Mouse (Mus musculus) adrenal gland, adult 8-10 months (tissue): ENCODE measurements around the gene Nfkbib. TPM values are rescaled to one million over a fixed set of nuclear protein-coding genes. Genes with fewer than 3 reads are reported as not detected.

ENCODE experiments used
- DNase-seq: peaks from one replicate; pipeline ENCODE4 v3.0.0; 2022
- total RNA-seq, 4 experiments: library from RNA; stranded (reverse); gene quantifications; 2 replicates each; pipeline ENCODE4 v1.2.4; 2022

The Nfkbib gene
- total RNA-seq, 4 experiments from 2014 or later: 32.0 to 52.2 (median 39.6) TPM

DNA sequence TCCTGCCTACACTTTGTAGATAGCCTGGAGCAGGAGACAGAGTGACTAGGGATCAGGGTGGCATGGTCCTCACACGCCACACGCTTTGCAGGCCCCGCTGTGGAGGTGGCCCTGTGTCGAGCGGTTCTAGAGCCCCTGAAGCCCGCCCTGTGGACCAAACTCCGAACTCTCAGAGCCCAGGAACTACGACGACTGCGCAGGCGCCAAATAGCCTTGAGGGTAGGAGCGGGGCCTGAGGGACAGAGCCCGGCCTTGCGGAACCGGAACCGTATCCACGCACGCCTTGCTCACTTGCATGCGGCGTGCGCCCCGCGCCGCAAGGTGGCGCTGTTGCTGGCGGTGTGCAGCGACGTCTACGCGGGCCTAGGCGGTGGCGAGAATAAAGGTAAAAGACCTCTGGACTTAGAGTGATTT, 29.3 kb upstream of the Nfkbib start:
- peak; percentile 83 for DNase-seq

DNA sequence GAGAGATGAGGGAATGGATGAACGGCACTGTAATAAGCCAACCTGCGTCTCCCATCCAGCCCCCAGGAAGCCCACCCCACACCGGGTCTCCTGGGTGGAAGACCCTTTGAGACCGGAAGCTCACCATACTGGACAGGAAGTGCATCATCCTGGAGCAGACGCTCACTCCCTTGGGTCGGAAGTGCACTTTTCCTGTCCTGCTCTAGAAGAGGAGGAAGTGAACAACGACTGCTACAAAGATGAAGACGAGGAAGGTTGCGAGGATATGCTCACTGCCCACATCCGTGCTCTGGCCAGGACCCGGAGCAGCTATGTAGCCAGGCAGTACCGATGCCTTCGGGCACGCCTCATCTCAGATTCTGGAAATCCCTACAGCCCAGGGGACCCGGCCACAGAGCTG, 28.5 kb upstream of the Nfkbib start:
- DNase-seq: no peak

DNA sequence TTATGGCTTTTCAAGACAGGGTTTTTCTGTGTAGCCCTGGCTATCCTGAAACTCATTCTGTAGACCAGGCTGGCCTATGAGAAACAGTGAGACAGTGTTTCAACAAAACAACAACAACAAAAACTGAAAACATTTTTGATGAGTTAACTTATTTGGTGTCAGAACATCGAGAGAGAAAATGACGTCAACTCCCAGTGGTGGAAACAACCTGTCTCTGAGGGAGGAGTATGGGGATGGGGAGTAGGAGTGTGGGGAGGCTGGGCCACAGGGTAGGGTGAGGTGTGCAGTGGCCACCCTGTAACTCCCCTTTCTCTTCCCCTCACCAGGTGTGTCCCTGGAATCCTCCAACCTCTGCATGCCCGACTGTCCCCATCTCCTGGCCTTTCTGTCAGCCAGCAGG, 27.2 kb upstream of the Nfkbib start:
- no peak for DNase-seq

DNA sequence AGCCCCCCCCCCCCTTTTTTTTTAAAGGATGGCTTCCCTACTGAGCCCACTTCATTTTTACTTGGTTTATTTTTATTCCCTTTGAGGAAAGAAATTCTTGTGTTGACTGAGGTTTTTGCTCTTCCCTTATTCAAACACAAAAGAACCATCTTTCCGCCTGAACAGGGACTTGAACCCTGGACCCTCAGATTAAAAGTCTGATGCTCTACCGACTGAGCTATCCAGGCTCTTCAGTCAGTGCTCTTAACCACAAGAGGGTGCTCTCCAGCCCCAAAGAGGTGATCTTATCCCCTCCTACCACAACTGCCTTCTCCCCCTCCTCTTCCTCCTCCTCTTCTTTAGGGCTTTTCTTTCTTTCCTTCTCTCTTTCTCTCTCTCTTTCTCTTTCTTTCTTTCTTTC, 26.5 kb upstream of the Nfkbib start:
- no peak for DNase-seq

DNA sequence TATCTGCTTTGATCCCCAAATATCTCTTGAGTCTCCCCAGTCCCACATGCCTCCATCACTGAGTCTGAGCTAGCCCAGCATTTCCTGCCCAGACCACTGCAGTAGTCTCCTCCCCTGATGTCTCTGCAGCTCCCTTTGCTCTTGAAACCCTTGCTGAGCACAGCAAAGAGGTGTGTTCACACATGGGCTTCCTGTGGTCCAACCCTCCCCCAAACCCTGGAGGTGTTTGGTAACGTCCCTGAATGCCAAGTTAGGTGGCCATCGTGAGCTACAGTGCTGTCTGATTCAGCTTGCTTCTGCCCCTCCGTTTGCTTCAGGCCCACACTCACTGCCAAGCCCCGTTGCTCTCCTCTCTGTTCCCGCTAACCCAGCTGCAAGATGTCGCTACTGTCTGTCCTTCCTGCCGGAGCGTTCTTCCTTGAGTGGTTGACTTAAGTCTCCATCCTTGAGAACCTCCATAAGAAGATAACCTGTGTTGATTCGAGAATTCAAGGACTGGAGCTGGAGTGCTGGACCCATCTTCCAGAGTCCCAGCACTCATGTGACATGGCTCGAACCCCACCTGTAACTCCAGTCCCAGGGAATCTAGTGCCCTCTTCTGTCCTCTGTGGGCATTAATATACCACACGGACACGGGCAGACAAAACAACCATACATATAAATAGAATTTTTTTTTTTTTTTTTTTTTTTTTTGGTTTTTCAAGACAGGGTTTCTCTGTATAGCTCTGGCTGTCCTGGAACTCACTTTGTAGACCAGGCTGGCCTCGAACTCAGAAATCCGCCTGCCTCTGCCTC, 25.3 kb upstream of the Nfkbib start:
- DNase-seq: no peak

DNA sequence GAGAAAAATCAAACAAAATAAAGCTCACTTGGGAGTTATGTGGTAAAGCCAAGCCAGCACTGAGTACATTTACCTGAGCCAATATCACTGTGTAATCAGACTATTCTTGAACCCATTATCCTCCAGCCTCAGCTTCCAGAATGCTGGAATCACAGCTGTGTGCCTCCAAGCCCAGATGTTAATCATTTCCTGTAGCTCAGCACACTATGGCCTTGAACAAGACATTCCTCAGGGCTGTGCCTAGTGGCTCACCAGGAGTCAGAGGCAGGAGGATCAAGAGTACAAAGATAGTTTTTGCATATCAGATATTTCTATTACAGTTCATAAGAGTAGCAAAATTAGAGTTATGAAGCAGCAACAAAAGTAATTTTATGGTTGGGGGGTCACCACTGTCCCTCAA, 24.4 kb upstream of the Nfkbib start:
- DNase-seq: no peak

DNA sequence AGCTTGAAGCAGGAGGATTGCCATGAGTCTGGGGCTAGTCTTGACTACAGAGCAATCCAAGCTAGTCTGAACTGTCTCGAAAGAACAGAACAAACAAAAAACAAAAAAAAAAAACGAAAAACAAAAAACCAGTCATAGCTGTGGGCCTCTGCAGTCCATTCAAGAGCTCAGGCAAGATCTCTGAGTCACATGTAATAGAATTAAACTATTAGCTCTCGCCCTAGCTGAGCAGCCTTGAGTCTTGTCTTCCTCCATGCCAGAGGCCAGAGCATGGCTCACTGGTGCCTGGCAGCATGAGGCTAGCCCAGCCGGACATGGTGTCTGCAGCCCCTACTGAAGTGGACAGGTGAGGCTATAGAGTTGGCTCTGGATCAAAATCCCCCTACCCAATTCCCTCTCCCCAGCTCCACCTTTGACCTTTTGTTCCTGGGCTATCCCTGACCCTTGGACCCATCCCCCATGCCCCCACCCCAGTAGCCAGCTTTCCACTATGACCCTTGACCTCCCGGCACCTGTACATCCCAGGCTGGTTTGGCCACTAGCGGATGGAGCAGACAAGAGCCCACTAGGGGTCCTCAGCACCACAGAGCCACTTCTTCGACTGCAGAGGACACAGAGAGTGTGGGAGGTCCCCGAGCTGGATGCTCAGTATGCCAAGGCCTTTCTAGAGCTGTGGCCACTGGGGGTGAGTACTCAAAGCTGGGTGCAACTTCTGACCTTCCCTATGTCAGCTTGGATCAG, 22.9 kb upstream of the Nfkbib start:
- no peak for DNase-seq

DNA sequence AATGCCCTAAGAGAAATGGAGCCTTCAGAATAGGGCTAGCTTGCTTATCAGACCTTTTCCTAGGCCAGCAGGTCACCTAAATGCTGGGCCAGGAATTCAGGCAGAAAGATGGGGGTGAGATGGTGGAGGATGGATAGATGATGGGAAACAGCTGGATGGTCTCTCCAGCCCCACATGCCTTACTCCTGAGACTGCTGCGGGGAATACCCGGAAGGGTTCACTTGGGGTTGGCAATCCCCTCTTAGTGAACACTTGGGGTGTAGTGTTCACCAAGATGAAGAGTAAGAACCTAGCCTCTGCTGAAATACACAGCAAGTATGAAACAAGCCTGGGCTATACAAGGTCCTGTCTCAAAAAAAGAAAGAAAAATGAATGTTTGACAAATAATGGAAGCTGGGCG, 21.9 kb upstream of the Nfkbib start:
- DNase-seq: no peak

DNA sequence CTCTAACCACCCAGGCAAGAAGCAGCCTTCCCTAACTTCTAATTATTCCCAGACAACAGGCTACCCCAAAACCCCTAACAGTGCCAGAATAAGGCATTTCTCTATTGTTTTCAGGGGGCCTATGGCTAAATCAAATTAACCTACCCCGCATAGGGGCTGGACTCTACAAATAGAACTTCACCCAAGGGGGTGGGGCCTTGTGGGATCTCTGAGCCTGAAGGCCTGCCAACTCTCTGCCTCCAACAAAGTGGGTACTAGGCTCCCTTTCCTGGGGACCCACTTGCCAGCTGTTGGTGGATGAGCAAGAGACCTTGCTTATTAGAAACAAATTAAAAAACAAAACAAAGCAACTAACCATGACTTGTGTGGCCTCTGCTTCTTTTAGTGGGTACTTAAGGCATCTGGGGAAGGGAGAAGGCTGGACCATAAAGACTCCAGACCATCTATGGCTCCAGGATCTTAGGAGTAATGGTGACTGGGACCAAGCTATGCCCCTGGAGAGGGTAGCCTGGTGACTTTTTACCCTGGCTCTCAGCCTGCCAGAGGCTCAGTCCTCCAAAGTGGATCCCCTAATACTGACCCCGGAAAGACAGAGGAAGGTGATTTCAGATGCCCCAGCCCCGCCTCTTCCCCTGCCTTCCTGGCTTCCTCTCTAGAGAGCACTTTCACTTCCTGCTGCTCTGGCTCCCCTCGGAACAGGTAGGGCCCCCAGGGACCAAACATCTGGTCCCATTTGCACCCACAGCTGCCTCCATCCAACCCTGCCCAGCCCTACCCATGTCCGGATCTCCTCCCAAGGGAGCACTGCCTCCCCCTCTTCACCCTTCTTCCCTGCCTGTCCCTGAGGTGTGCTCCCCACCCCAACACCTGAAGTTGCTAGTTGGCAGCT, 21.2 kb upstream of the Nfkbib start, which contains the start of gene Rinl:
Gene Rinl (plus strand): TSS at position 663 of the 889 bp plus-strand sequence.
- no peak for DNase-seq

DNA sequence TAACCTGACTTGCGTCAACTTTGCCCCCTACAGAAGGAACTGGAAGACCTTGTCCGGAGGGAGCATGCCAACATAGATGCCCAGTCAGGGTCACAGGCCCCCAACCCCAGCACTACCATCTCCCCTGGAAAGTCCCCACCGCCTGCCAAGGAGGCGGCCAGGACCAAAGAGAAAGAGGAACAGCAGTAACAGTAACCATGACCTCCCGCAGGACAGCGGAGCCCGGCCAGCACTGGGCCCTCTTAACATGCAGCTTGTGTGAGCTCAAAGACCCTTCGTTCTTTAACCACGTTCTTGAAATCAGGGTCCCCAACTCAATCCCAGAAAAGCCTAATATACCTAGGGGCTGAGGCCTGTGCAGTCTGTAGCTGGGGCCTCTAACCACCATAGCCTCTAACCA, 20.6 kb upstream of the Nfkbib start:
- DNase-seq: no peak

DNA sequence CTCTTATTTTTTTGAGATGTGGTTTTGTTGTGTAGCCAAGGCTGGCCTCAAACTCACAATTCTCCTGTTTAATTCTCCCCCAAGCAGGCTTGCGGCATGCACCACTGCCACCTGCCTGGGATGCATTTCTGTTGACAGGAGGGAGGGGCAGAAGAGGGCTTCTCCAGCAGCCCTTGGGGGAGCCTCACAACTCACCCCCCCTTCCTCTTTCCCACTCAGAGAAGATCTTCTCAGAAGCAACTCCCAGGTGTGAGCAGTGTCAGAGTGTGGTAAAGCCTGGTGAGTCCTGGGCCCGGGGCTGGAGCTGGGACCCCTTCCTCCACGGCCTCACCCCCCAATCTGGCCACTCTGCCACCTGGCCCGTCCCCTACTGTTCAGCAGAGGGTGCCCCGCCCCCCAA, 17.8 kb upstream of the Nfkbib start:
- DNase-seq: no peak

DNA sequence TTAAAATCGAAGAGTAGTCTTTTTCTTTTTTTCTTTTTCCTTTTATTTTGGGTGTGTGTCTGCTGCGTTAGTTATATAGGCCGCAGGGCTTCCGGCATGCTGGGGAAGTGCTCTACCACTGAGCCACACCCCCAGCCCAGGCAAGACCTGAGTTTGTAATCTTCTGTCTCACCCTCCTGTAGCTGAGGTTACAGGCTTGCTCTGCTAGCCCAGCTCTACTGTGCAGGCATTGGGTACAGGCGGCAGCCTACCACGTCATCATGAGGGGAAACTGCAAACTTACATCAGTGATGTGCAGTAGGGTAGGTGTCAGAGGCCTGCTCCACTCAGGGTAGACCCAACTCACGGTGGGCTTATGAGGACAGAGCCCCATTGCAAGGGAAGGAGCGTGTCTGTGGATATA, 13.9 kb upstream of the Nfkbib start:
- DNase-seq: no peak

DNA sequence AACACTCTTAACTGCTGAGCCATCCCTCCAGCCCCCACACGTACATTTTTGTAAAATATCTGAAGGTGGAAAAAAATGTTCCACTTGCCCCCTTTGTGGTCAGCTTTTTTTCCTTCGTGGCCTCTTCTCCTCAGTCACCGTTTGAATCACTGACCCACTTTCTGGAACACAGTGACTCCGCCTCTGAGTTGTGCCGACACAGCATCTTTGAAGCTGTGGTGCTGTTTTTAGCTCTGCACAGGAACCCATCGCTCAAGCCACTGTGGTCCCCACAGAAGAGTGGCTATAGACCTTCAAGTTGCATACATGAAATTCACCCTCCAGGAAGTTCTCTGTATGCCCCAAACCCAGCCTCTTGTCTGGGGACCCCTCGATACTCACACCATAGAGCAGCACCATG, 13.5 kb upstream of the Nfkbib start:
- no peak for DNase-seq

DNA sequence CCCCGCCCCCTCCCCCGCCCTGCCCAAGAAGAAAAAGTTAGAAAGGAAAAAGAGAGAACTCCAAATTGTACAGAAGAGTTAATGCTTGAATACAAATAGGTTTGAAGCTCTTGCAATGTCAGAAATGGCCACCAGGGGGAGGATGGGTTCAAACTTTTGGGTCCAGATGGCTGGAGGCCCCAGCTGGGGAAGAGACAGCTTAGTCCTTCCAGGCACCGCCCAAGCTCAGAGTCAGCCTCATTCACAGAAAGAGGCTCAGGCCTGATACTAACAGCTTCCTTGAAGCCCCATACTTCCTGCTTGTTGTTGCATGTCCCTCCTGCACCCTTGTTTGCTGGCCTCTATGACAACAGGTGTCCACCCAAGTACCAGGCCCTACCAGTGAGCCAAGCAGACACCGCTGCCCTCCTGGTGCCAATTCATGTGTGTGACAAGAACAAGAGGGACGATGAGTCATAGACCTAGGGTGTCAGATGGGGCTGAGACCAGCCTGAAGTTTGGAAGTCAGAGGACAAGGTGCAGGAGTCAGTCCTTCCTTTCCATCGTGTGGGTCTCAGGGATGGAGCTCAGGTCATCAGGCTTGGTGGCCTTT, 12.9 kb upstream of the Nfkbib start:
- DNase-seq: peak; percentile 69

DNA sequence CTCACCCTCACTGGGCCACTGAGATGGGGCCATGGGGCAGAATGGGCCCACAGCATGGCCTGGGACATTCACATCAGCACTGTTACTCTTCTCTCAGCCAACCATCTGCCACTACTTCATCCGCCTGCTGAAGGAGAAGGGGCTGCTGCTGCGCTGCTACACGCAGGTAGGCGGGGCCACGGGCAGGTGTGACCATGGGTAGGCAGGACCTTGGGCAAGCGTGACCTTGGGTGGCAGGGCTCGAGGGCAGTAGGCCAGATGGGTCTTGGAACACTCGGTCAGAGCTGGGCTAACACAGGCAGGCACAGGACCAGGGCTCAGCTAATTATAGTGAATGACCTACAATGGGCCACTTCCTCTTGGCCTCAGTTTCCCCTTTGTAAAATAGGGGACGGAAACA, 11.5 kb upstream of the Nfkbib start:
- DNase-seq: no peak

DNA sequence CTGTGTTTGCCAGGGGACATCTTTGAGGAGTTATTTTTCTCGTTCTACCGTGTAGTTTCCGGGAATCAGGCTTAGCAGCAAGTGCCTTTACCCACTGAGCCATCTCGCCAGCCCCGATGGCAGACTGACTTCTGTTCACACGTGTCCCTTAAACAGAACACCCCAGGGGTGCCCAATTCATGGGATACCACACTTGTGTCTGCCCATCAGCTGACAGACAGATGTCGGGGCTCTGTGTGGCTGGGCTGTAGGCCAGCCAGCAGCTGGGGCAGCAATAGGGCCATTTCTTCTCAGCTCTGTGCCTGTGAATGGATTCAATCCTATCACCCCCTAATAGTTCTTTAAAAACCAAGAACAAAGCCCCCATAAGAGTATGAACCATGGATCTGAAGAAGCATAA, 7.8 kb upstream of the Nfkbib start:
- no peak for DNase-seq

DNA sequence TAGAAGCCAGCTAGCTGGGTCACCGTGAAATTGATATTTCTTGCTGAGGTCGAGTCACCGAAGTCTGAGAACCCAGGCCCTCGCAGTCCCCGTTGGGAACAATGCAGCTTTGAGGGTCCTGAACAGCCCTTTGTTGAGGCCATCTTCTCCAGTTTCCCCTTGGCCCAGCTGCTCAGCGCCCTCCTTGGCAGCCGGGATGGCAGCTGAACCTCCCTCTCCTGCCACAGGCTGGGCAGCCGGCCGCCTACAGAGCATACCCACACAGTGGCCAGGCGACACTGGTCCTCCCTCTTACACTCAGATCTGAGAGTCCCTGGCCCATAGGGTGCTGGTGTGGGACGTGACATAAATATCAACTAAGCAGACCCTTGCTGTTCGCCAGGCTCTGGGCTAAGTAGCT, 6.9 kb upstream of the Nfkbib start:
- DNase-seq: no peak

DNA sequence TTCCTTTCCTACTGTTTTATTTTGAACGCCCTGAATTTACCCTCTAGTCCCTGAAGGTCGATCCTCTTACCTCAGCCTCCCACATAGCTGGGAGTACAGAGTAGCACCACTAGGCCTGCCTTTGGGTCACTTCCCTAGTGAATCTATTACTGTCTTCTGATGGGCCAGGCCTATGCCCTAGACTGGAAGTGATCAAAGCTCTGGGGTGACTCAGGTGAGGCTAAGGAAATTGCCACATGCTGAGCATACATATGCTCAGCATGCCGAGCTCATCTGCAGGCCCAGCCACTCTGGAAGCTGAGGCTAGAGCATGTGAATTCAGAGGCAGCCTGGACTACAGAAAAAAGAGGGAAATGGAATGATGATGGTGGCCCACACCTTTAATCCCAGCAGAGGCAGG, 5.9 kb upstream of the Nfkbib start:
- no peak for DNase-seq

DNA sequence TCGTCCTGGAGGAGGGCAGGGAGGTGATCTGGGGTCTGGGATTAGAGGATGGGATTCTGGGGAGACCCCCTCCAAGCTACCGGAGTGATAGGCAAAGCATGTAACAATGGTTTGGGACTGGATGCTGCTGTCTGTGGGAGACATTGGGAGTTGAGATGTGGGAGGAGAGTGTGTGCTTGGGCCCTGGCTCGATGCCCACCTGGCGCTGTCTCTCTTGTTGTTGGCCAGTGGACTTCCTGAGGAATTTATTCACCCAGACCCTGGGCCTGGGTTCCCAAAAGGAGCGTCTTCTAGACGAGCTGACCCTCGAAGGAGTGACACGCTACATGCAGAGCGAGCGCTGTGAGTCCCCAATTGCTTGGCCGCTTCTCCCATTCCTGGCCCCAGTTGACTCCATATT, 4.6 kb upstream of the Nfkbib start:
- no peak for DNase-seq

DNA sequence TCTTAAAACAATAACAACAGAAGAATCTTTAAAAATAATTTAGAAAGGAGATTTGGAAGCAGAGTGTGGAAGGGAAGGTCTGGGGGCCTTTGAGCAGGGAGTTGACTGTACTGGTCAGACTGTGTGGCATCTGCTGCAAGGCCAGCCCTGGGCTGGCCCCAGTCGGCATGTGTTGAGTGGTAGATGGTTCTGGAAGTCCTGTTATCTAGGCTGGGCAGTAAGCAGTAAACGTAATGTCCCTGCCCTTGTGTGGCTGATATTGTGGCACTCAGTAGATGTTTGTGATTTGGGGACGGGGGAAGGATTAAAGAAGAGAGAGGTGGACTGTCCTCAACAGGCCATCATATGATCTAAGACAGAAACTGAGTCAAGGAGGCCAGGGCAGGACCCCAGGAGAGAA, 3.0 kb upstream of the Nfkbib start:
- DNase-seq: no peak

DNA sequence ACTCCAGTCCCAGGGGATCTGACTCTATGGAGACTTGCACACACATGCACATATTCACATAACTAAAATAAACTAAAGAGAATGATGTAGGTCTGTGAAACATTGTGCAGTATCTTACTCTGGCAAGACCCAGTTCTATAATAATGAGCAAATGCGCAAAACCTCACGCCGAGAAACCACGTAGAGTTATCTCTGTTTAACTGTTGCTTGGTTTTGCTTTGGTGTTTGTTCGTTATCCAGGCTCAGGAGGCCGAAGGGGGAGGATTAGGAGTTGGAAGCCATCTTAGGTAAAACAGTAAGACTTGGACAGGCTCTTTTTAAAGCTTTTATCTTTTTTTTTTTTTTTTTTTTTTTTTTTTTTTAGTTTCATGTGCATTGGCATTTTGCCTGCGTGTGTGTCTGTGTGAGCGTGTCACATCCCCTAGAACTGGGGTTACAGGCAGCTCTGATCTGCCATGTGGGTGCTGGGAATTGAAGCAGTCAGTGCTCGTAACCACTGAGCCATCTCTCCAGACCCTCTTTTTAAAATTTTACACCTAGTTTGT, 2.2 kb upstream of the Nfkbib start:
- DNase-seq: no peak

DNA sequence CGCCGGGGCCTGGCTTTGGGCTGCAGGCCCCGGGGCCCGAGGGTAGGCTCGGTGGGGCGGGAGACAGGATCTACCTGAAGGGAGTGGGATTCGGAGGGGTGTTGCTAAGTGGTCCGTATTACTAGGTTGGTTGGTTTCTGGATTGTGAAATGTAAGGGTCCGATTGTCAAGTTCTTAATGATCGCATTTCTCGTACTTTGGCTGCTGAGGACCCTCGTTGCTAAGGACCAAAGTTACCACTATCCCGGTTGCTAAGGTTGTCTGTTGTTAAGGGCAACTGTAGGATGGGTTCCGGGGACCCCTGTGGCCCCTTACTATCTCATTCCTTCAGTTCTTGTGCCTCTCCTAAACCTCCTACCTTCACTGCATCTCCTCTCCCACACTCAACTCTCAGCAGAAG, 402 bp downstream of the Nfkbib start:
- DNase-seq: no peak
